In genomic region chr10:30439802-30440201, GRCm38 (mm10) we compare ENCODE assay signal across 20 mouse cellular contexts.
DNase-seq lines count a peak whose midpoint lies in the region; ATAC-seq and TF ChIP-seq lines count a peak whose summit lies in the region.
"Had no signal": no experiment of that assay in that cellular context is flagged by ENCODE, and none has a peak within 500 bp of the region (broad histone marks: within the 10 kb centered on the region; RNA-seq: fewer than 3 reads in every experiment).

No protein-coding gene starts in this region.

- TF ChIP-seq CTCF in kidney, postnatal 0 days (IDR thresholded peaks at IDR 0.05; ENCODE audit: low read depth), result no peak
- TF ChIP-seq CTCF in brain, embryonic 14.5 days (IDR thresholded peaks at IDR 0.05; ENCODE audit: borderline replicate concordance, extremely low read depth, insufficient read depth, insufficient read length), result no peak

- TF ChIP-seq POLR2A in brain, embryonic 14.5 days (IDR thresholded peaks at IDR 0.05; ENCODE audit: borderline replicate concordance, extremely low read depth, insufficient read depth, insufficient read length, poor library complexity, severe bottlenecking), result no peak

- no peaks in the 10 kb centered on the region for H3K9me3 ChIP-seq in kidney, postnatal 0 days (replicated peaks; ENCODE audit: low read length)
- H3K9me3 ChIP-seq in neural tube, embryonic 15.5 days (replicated peaks), result no peaks in the 10 kb centered on the region
- H3K9me3 ChIP-seq: embryonic facial prominence, embryonic 13.5 days; forebrain, embryonic 12.5 days; heart, embryonic 10.5 days; hindbrain, embryonic 13.5 days had no signal

- no peak overlapping the region for H3K4me2 ChIP-seq in kidney, postnatal 0 days (ENCODE audit: low read length)
- H3K4me2 ChIP-seq in neural tube, embryonic 15.5 days, result no peak overlapping the region
- H3K4me2 ChIP-seq: embryonic facial prominence, embryonic 13.5 days; forebrain, embryonic 12.5 days; hindbrain, embryonic 13.5 days had no signal

- 53% methylated on average over 2 of the region's 2 CpGs for WGBS in kidney, postnatal 0 days
- 21% methylated on average over 2 of the region's 2 CpGs for WGBS in neural tube, embryonic 15.5 days

- H3K36me3 ChIP-seq in kidney, postnatal 0 days (ENCODE audit: insufficient read depth, low read length), result no peaks in the 10 kb centered on the region
- H3K36me3 ChIP-seq in neural tube, embryonic 15.5 days, result no peaks in the 10 kb centered on the region
- H3K36me3 ChIP-seq: embryonic facial prominence, embryonic 13.5 days; forebrain, embryonic 12.5 days; heart, embryonic 10.5 days; hindbrain, embryonic 13.5 days had no signal

- no peak overlapping the region for H3K9ac ChIP-seq in kidney, postnatal 0 days (ENCODE audit: low read depth, low read length)
- H3K9ac ChIP-seq in neural tube, embryonic 15.5 days (replicated peaks), result no peak overlapping the region
- H3K9ac ChIP-seq: embryonic facial prominence, embryonic 13.5 days; forebrain, embryonic 12.5 days; hindbrain, embryonic 13.5 days had no signal

- H3K27ac ChIP-seq in kidney, postnatal 0 days, result no peak overlapping the region
- H3K27ac ChIP-seq in neural tube, embryonic 15.5 days (replicated peaks), result no peak overlapping the region
- H3K27ac ChIP-seq: embryonic facial prominence, embryonic 13.5 days; forebrain, embryonic 12.5 days; heart, embryonic 10.5 days; hindbrain, embryonic 13.5 days had no signal

- no peaks in the 10 kb centered on the region for H3K27me3 ChIP-seq in kidney, postnatal 0 days (ENCODE audit: insufficient read depth, low read length)
- H3K27me3 ChIP-seq in neural tube, embryonic 15.5 days (replicated peaks), result 0 out of 2 replicates have a peak, but pooled peaks cover 4% of the 10 kb centered on the region
- H3K27me3 ChIP-seq: embryonic facial prominence, embryonic 13.5 days; forebrain, embryonic 12.5 days; hindbrain, embryonic 13.5 days had no signal

- H3K4me1 ChIP-seq in kidney, postnatal 0 days (replicated peaks; ENCODE audit: insufficient read depth, low read length), result no peaks in the 10 kb centered on the region
- 0 out of 2 replicates have a peak, but pooled peaks cover 3% of the 10 kb centered on the region for H3K4me1 ChIP-seq in neural tube, embryonic 15.5 days
- H3K4me1 ChIP-seq: embryonic facial prominence, embryonic 13.5 days; forebrain, embryonic 12.5 days; heart, embryonic 10.5 days had no signal

- DNase-seq in kidney, postnatal 0 days (ENCODE audit: low spot score), result peak; percentile 18
- DNase-seq in kidney, postnatal 25 days, result no peak
- peak; percentile 31 for DNase-seq in brain, embryonic 14.5 days (ENCODE audit: low read depth)
- peak; percentile 46 for DNase-seq in embryo, embryonic 11 days
- no peak for DNase-seq in ovary, postnatal 14 days (ENCODE audit: low spot score)
- DNase-seq in layer of hippocampus, postnatal 14 days (ENCODE audit: low spot score in 2 of 2), result no peak
- DNase-seq: adrenal gland, postnatal 10 days; cerebellum, adult 18-20 months; cerebellum, adult 9-11 months; cerebellum, postnatal 36 days; gastrocnemius, postnatal 10 days; heart, adult 18-20 months; heart, postnatal 10 days had no signal

- no peak for ATAC-seq in kidney, postnatal 0 days (replicated peaks; ENCODE audit: low FRiP score, low read depth)
- ATAC-seq in neural tube, embryonic 15.5 days (ENCODE audit: low FRiP score), result peak; percentile 57; the same call in 1 of the 2 replicates
- no peak for ATAC-seq in inflammation-experienced regulatory T-cells, adult 6 months
- ATAC-seq: forebrain, embryonic 16.5 days had no signal

- H3K4me3 ChIP-seq in kidney, postnatal 0 days (replicated peaks; ENCODE audit: low read depth, low read length), result no peak overlapping the region
- no peak overlapping the region for H3K4me3 ChIP-seq in neural tube, embryonic 15.5 days (replicated peaks)
- H3K4me3 ChIP-seq: embryonic facial prominence, embryonic 13.5 days; forebrain, embryonic 12.5 days; heart, embryonic 10.5 days; hindbrain, embryonic 13.5 days had no signal

Comparison
In these comparisons a context has a peak if more than half of its experiments do, and no peak if none do; other contexts are left out.
1. DNase-seq: peak in kidney, postnatal 0 days (single experiment), brain, embryonic 14.5 days (single experiment) and embryo, embryonic 11 days (single experiment); none in kidney, postnatal 25 days (0 of 2), ovary, postnatal 14 days (single experiment) and layer of hippocampus, postnatal 14 days (0 of 2).